Mouse (Mus musculus) midbrain, embryonic 11.5 days (tissue): Measurements from ENCODE around the gene Fam178b. TPM values are rescaled to one million over a fixed set of nuclear protein-coding genes. Genes with fewer than 3 reads are reported as not detected.

Source experiments
- ATAC-seq: fragments of 200-750 bp; cut with Nextera tagmentation; 2 replicates; pipeline ENCODE4 v1.8.0; 2017; ENCODE audit warnings: moderate TSS enrichment, moderate library complexity; ENCODE audit not compliant: low FRiP score
- DNase-seq: peaks from one replicate; pipeline ENCODE4 v3.0.0; 2015; ENCODE audit warnings: low spot score; ENCODE audit errors: missing footprints
- H3K27ac ChIP-seq: fragments of 300-500 bp; sonication (generic); 2 replicates; pipeline ENCODE4 v1.5.1; 2014; ENCODE audit warnings: low read depth, low read length
- H3K27me3 ChIP-seq: fragments of 300-500 bp; sonication (generic); 2 replicates; pipeline ENCODE4 v1.6.1; 2014; ENCODE audit warnings: mild to moderate bottlenecking, low read length, moderate library complexity, mixed read lengths; ENCODE audit not compliant: control insufficient read depth, insufficient read depth
- H3K36me3 ChIP-seq: fragments of 300-500 bp; sonication (generic); 2 replicates; pipeline ENCODE4 v1.6.1; 2014; ENCODE audit warnings: mild to moderate bottlenecking, low read length, moderate library complexity, mixed read lengths; ENCODE audit not compliant: control insufficient read depth, insufficient read depth
- H3K4me1 ChIP-seq: fragments of 300-500 bp; sonication (generic); 2 replicates; pipeline ENCODE4 v1.6.1; 2014; ENCODE audit warnings: low read length; ENCODE audit not compliant: control insufficient read depth, insufficient read depth
- H3K4me2 ChIP-seq: fragments of 300-500 bp; sonication (generic); 2 replicates; pipeline ENCODE4 v1.6.1; 2014; ENCODE audit warnings: mild to moderate bottlenecking, moderate library complexity
- H3K4me3 ChIP-seq: fragments of 300-500 bp; sonication (generic); 2 replicates; pipeline ENCODE4 v1.5.1; 2014; ENCODE audit warnings: low read depth, low read length
- H3K9ac ChIP-seq: fragments of 300-500 bp; sonication (generic); 2 replicates; pipeline ENCODE4 v1.6.1; 2014; ENCODE audit warnings: low read length
- H3K9me3 ChIP-seq: fragments of 300-500 bp; sonication (generic); 2 replicates; pipeline ENCODE4 v1.6.1; 2016; ENCODE audit warnings: low read length; ENCODE audit not compliant: control insufficient read depth
- WGBS: fragments of 180-500 bp; shearing (Covaris S2); extraction: QIAGEN DNeasy Blood & Tissue Kit; methylation state at CpG from one replicate; pipeline ENCODE4 v1.1.7; 2014; 5-methylcytosine and 5-hydroxymethylcytosine counted together
- polyA plus RNA-seq: library from polyadenylated mRNA; unstranded; fragments of >200 nt; fragmentation: Nextera tagmentation; extraction: Ambion mirVana; gene quantifications from 2 replicates; pipeline ENCODE4 v1.2.1, GENCODE M21; 2014

The Fam178b gene
- polyA plus RNA-seq, 1 experiment from 2014 or later = 0.16 TPM

DNA sequence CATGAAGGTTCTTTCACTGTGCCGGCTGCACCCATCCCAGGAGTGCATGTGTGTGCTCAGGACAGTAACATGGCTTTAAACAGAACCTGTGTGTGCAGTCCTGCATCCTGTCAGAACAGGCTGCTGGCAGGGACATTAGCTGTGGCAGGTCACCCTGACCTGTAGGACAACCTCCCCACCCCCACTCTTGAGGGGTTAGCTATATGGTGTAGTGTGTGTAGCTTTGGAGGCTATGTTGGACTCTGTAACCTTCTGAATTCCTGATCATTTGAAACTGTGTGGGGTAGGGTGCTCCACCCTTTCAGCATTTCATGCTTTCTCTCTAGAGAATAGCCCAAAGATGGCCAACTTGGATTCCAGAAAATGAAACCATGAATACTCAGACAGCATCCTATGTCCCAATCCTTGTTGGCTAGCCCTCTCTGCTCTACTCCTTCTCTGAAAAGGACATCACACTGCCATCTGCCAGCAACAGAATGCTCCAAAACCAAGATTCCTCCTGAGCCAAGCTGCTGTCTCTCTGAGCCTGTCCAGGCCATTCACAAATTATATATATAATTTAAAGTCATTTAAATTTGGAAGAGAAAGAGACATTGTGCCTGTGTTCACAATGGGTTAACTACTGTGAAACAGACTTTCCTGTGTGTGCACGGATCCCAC lies 47.0 kb downstream of the Fam178b start:
- no peak overlapping the region for H3K4me2 ChIP-seq
- no peak overlapping the region for H3K9ac ChIP-seq
- no peak overlapping the region for H3K27ac ChIP-seq
- H3K36me3 ChIP-seq = no peaks in the 10 kb centered on the region
- no peak for DNase-seq
- no peak overlapping the region for H3K4me3 ChIP-seq
- H3K27me3 ChIP-seq = no peaks in the 10 kb centered on the region
- 85% methylated on average over 2 of the region's 2 CpGs for WGBS
- H3K4me1 ChIP-seq = no peaks in the 10 kb centered on the region
- H3K9me3 ChIP-seq = no peaks in the 10 kb centered on the region
- ATAC-seq = no peak

DNA sequence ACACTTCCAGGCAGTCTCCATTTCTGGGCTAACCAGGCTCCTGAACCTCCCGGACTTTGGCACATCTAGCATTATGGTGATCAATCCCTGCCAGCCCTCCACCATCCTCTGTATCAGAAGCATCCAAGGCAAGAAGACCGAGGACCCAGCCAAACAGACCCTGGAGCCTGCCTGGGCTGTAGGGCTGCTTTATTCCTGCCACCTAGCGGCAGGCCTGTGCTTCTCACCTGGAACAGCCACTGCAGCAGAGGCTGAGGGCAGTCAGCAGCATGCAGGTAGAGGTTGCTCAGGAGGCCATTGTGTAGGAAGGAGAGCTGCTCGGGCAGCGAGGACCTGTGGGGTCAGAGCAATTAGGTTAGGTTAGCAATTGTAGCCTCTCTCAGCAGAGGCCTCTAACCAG lies 48.0 kb downstream of the Fam178b start:
- Histone ChIP-seq H3K9me3 (no peaks in the 10 kb centered on the region), H3K27me3 (no peaks in the 10 kb centered on the region), H3K36me3 (no peaks in the 10 kb centered on the region), H3K4me1 (no peaks in the 10 kb centered on the region), H3K9ac (no peak overlapping the region), H3K4me3 (no peak overlapping the region), H3K4me2 (no peak overlapping the region), H3K27ac (no peak overlapping the region)
- ATAC-seq (peak; percentile 85), DNase-seq (peak; percentile 91)
- WGBS = 11% methylated on average over 5 of the region's 5 CpGs

DNA sequence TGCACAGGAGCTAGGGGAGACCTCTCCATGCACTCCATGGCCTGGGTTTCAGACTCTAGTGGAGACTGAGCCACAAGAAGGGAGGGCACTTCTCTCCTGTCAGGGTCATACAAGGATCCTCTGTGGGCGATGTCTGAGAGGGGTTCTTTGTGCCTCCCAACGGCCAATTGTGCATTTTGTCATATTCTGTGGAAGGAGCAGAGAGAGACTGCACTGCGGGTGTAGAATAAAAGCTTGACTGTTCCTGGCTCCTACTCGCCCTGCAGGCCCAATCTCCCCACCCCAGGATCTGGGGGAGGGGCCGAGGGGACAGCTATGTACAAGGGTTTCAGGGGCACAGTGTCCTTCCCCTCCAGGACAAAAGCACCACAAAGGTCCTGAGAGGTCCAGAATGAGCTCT lies 49.1 kb downstream of the Fam178b start:
- H3K4me2 ChIP-seq = no peak overlapping the region
- DNase-seq (no peak), ATAC-seq (no peak)
- no peak overlapping the region for H3K4me3 ChIP-seq
- no peaks in the 10 kb centered on the region for H3K4me1 ChIP-seq
- H3K9ac ChIP-seq = no peak overlapping the region
- no peaks in the 10 kb centered on the region for H3K27me3 ChIP-seq
- H3K9me3 ChIP-seq = no peaks in the 10 kb centered on the region
- no peak overlapping the region for H3K27ac ChIP-seq
- H3K36me3 ChIP-seq = no peaks in the 10 kb centered on the region
- 70% methylated on average over 5 of the region's 5 CpGs for WGBS

DNA sequence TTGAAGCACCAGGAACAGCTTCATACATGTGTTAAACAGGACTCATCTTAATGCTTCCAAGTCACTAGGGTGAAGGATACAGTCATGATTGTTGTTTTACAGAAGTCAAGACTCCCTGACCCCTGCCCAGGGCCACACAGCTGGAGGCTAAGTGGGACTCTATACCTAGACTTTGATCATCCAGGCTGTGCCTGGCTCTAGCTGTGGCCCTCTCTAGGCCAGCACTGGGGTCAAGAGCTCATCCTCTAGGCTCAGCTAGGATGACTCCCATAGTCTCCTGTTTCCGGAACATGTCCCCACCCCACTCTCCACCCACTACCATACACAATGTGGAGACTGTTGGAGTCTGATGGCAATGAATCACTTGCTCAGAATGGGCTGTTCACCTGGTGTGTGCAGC lies 50.1 kb downstream of the Fam178b start:
- Histone ChIP-seq H3K4me2 (no peak overlapping the region), H3K9ac (no peak overlapping the region), H3K36me3 (no peaks in the 10 kb centered on the region), H3K4me1 (no peaks in the 10 kb centered on the region), H3K27ac (no peak overlapping the region), H3K9me3 (no peaks in the 10 kb centered on the region), H3K4me3 (no peak overlapping the region), H3K27me3 (no peaks in the 10 kb centered on the region)
- DNase-seq (no peak), ATAC-seq (no peak)
- 78% methylated on average over 1 of the region's 1 CpGs for WGBS

DNA sequence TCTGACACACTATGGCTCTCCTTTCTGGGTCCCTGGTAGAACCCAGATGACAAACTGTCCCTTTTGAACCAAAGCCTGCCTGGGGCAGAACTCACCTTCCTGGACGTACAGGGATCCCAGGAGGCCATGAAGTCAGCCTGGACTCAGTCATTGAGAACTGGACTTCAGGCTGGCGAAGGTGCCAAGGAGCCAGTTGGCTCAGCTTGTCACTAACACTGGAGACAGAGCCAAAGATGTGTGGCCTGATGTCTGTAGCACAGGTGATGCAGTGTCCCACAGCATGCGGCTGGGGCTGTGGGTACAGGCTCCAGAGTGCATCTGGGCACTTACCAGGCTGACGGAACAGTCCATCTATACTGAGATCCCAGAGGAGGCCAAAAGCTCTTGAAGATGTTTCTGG lies 50.9 kb downstream of the Fam178b start:
- Histone ChIP-seq H3K9ac (no peak overlapping the region), H3K4me1 (no peaks in the 10 kb centered on the region), H3K27me3 (no peaks in the 10 kb centered on the region), H3K4me2 (no peak overlapping the region), H3K36me3 (no peaks in the 10 kb centered on the region), H3K4me3 (no peak overlapping the region), H3K27ac (no peak overlapping the region), H3K9me3 (no peaks in the 10 kb centered on the region)
- no peak for ATAC-seq
- 88% methylated on average over 4 of the region's 4 CpGs for WGBS
- DNase-seq = no peak

DNA sequence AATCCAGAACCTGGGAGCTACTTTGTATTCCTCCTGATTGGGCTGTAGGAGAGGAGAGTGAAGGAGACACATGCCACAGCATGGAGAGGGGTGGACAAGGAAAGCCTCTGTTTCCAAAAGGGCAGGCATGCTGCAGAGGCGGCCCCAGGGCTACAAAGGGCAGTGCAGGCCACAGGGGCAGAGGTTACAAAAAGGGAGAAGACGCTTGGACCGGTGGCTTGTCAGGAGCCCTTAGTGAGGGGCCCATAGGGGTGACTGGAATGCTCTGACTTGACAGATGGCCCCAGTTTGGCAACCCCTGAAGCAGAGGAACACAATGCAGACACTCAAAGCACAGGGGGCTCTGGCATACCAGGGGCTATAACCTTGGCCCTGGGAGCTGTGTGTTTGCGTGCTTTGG lies 51.6 kb downstream of the Fam178b start:
- H3K27me3 ChIP-seq = no peaks in the 10 kb centered on the region
- no peaks in the 10 kb centered on the region for H3K9me3 ChIP-seq
- DNase-seq (no peak), ATAC-seq (no peak)
- H3K9ac ChIP-seq = no peak overlapping the region
- H3K4me1 ChIP-seq = no peaks in the 10 kb centered on the region
- H3K4me2 ChIP-seq = no peak overlapping the region
- H3K36me3 ChIP-seq = no peaks in the 10 kb centered on the region
- H3K4me3 ChIP-seq = no peak overlapping the region
- H3K27ac ChIP-seq = no peak overlapping the region
- 34% methylated on average over 4 of the region's 4 CpGs for WGBS

DNA sequence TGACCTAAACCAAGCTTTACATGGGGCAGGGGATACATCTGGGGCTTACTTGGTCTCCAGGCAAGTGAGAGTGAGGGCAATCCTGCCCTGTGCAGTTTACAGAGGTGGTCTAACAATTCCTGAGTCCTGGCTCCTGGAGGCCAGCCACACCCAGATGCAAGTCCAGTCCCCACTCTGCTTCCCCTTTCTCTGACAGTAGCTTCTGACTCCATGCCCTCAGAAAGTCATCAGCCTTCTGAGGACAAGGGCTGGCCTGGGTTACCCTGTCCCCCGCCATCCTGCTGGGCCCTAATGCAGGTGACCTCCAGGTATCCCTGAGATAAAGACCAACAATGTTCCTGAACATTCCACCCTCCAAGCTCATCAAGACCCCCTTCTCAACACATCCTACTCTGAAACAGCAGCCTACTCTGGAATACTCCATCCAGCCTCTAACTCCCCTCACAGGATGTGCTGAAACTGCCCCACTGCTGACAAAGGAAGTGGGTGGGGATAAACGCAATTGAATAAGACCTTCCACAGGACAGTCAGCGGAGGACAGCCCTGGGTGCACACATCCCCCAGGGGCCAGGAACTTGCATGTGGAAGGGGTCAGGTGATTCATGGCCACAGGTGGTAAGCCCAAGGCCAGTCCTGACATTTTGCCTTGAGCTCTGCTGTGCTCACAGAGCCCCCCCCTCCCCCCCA lies 52.8 kb downstream of the Fam178b start:
- Histone ChIP-seq H3K27ac (no peak overlapping the region), H3K4me1 (no peaks in the 10 kb centered on the region), H3K4me2 (no peak overlapping the region), H3K27me3 (no peaks in the 10 kb centered on the region), H3K9me3 (no peaks in the 10 kb centered on the region), H3K4me3 (no peak overlapping the region), H3K36me3 (no peaks in the 10 kb centered on the region), H3K9ac (no peak overlapping the region)
- WGBS = 75% methylated on average over 3 of the region's 3 CpGs
- ATAC-seq = no peak
- no peak for DNase-seq

DNA sequence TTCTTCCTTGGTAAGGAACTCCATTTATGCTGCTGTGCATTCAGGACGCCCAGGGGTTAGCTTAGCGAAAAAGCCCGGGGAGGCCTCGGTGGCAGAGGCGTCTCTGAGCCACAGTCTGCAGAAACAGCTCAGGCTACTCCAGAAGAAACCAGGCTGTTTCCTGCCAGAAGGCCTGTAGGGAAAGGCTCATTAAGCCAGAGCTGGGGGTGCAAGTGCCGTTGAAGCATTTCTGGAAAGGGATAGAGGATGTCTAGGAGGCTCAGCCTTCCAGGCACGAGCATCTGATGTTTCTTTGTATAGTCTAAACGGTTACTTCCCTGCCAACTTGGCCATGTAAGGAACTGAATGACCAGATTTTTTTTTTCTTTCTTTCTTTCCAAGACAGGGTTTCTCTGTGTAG lies 54.4 kb downstream of the Fam178b start:
- WGBS = 65% methylated on average over 8 of the region's 8 CpGs
- H3K4me1 ChIP-seq = no peaks in the 10 kb centered on the region
- ATAC-seq (no peak), DNase-seq (no peak)
- no peak overlapping the region for H3K27ac ChIP-seq
- no peak overlapping the region for H3K4me3 ChIP-seq
- H3K27me3 ChIP-seq = no peaks in the 10 kb centered on the region
- H3K4me2 ChIP-seq = no peak overlapping the region
- H3K36me3 ChIP-seq = no peaks in the 10 kb centered on the region
- no peak overlapping the region for H3K9ac ChIP-seq
- no peaks in the 10 kb centered on the region for H3K9me3 ChIP-seq

DNA sequence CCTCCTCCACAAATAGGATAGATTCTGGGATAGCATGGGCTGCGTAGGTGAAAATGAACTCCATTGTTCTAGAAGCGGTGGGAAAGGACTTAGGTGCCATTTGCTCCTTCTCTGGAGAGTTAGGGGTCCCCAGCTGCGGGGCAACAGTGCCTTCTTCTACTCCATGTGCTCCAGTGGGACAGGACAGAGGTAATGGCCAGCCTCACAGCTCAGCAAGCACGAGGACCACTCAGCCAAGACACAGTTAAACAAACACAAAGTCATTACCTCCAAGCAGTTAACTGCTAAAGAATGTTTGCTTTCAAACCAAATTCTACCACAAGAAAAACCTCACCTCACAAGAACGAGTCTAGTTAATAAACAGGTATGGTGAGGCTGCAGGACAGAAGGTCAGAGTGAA lies 57.5 kb downstream of the Fam178b start:
- ATAC-seq = no peak
- WGBS = 80% methylated on average over 5 of the region's 5 CpGs
- H3K9me3 ChIP-seq = no peaks in the 10 kb centered on the region

More for the DNA sequence above, 57.5 kb downstream of the Fam178b start:
- Histone ChIP-seq H3K27me3 (no peaks in the 10 kb centered on the region), H3K9ac (no peak overlapping the region), H3K36me3 (no peaks in the 10 kb centered on the region), H3K4me2 (no peak overlapping the region), H3K4me1 (no peaks in the 10 kb centered on the region), H3K27ac (no peak overlapping the region), H3K4me3 (no peak overlapping the region)
- DNase-seq = no peak
